Mouse (Mus musculus) liver, embryonic 13.5 days (tissue): ENCODE data around the gene Plppr5. TPM values are rescaled to one million over a fixed set of nuclear protein-coding genes. Genes with fewer than 3 reads are reported as not detected.

Source experiments
- ATAC-seq: fragments of 200-750 bp; cut with Nextera tagmentation; 2 replicates; pipeline ENCODE4 v1.8.0; 2017; ENCODE audit warnings: low read depth, mild to moderate bottlenecking, moderate number of reproducible peaks, moderate library complexity
- DNase-seq: peaks from one replicate; pipeline ENCODE4 v3.0.0; 2022
- H3K27ac ChIP-seq: fragments of 300-500 bp; sonication (generic); 2 replicates; pipeline ENCODE4 v1.5.1; 2015; ENCODE audit warnings: moderate library complexity, mild to moderate bottlenecking, inconsistent platforms
- H3K27me3 ChIP-seq: fragments of 300-500 bp; sonication (generic); 2 replicates; pipeline ENCODE4 v1.6.1; 2015; ENCODE audit warnings: mild to moderate bottlenecking, inconsistent platforms
- H3K36me3 ChIP-seq: fragments of 300-500 bp; sonication (generic); 2 replicates; pipeline ENCODE4 v1.6.1; 2015; ENCODE audit warnings: mild to moderate bottlenecking, inconsistent platforms
- H3K4me1 ChIP-seq: fragments of 300-500 bp; sonication (generic); replicated peaks from 2 replicates; pipeline ENCODE4 v1.6.1; 2015; ENCODE audit warnings: inconsistent platforms
- H3K4me2 ChIP-seq: fragments of 300-500 bp; sonication (generic); 2 replicates; pipeline ENCODE4 v1.6.1; 2015; ENCODE audit warnings: inconsistent platforms, mild to moderate bottlenecking, moderate library complexity
- H3K4me3 ChIP-seq: fragments of 300-500 bp; sonication (generic); replicated peaks from 2 replicates; pipeline ENCODE4 v1.5.1; 2015; ENCODE audit warnings: mild to moderate bottlenecking, inconsistent platforms
- H3K9ac ChIP-seq: fragments of 300-500 bp; sonication (generic); 2 replicates; pipeline ENCODE4 v1.6.1; 2015; ENCODE audit warnings: mild to moderate bottlenecking, inconsistent platforms
- H3K9me3 ChIP-seq: fragments of 300-500 bp; sonication (generic); replicated peaks from 2 replicates; pipeline ENCODE4 v1.6.1; 2016; ENCODE audit warnings: inconsistent platforms
- WGBS: fragments of 180-500 bp; shearing (Covaris S2); methylation state at CpG from one replicate; pipeline ENCODE4 v1.1.7; 2015; ENCODE audit not compliant: insufficient replicate concordance; 5-methylcytosine and 5-hydroxymethylcytosine counted together
- polyA plus RNA-seq: library from polyadenylated mRNA; unstranded; fragments of >200 nt; fragmentation: Nextera tagmentation; extraction: Ambion mirVana; gene quantifications from 2 replicates; pipeline ENCODE4 v1.2.1, GENCODE M21; 2015

Gene Plppr5
- 0.03 and 0.10 TPM in 2 replicates for polyA plus RNA-seq

DNA sequence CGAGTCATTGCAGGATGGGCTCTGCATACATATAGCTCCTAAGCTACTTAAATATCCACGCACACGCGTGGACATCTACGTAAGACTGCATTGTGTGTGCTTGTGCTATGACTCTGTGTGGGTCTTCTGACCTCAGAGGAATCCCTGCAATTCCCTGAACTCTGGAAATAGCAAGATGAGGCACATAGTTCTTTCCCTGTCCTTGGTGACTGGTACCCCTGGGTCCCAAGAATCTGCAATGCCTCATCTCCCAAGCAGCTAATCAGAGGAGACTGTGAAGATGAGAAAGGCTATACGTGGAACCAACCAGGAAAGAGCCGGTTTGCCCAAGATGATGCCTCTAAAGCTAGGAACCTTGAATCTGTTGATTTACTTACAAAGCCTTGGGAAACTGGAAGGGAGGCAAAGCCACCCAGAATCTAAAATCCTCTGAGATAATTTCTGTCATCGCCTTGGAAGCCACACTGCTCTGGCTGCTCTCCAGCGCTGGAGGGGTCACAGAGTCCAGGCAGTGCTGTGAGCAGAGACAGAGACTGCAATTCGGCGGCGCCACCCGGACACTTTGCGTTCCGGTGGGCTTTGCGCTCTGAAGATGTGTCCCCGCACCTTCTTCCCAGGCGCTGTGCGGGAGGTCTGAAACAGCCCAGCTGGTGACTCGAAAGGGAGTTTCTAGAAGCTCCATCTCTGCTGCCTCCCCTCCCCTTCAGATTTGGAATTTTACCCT, at the start of gene Plppr5:
Gene Plppr5 (plus strand): TSS at position 308 of the 724 bp plus-strand sequence.
- DNase-seq (no peak), ATAC-seq (no peak)
- WGBS, result 22% methylated on average over 20 of the region's 20 CpGs
- no peaks in the 10 kb centered on the region for H3K9me3 ChIP-seq
- no peaks in the 10 kb centered on the region for H3K36me3 ChIP-seq
- no peaks in the 10 kb centered on the region for H3K4me1 ChIP-seq
- H3K4me3 ChIP-seq, result peak within 1 kb of the TSS; percentile 45
- H3K4me2 ChIP-seq, result peak within 1 kb of the TSS; percentile 60
- no peak within 1 kb of the TSS for H3K9ac ChIP-seq
- peaks cover 31% of the 10 kb centered on the region for H3K27me3 ChIP-seq
- no peak within 1 kb of the TSS for H3K27ac ChIP-seq

GRCm38 (mm10) chr3:117549899-117550298, 24.7 kb upstream of the Plppr5 start:
- no peak for ATAC-seq
- 63% methylated on average over 5 of the region's 5 CpGs for WGBS
- Histone ChIP-seq H3K4me3 (no peak overlapping the region), H3K27me3 (no peaks in the 10 kb centered on the region), H3K36me3 (no peaks in the 10 kb centered on the region), H3K9ac (no peak overlapping the region), H3K4me1 (no peaks in the 10 kb centered on the region), H3K27ac (no peak overlapping the region), H3K4me2 (no peak overlapping the region), H3K9me3 (no peaks in the 10 kb centered on the region)
- no peak for DNase-seq

- ATAC-seq, result no peak
- WGBS, result 72% methylated on average over 4 of the region's 4 CpGs
- Histone ChIP-seq H3K27ac (no peak overlapping the region), H3K27me3 (no peaks in the 10 kb centered on the region), H3K4me3 (no peak overlapping the region), H3K4me1 (no peaks in the 10 kb centered on the region), H3K9ac (no peak overlapping the region), H3K36me3 (no peaks in the 10 kb centered on the region), H3K4me2 (no peak overlapping the region), H3K9me3 (no peaks in the 10 kb centered on the region)
- no peak for DNase-seq
Measured at GRCm38 (mm10) chr3:117550526-117550925, 24.1 kb upstream of the Plppr5 start.

DNA sequence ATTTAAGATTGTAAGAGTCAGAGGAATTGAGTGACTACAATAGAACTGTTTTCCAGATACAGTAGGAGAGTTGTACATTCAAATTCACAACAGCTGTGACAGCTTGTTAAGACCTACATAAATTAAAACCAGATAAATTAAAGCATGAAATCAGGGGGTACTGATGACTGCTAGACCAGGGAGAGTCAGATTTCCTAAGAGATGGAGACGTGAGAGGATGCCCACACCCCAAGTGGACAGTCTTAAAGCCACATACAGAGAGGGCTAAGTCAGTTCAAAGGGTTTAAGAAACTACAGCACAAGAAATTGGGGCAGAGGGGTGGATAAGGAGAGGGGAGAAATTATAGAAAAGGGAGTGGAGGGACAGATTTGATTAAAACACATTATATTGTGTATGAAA, 17.7 kb upstream of the Plppr5 start:
- WGBS, result 24% methylated on average over 1 of the region's 1 CpGs
- no peak overlapping the region for H3K4me2 ChIP-seq
- H3K9me3 ChIP-seq, result no peaks in the 10 kb centered on the region
- H3K27me3 ChIP-seq, result no peaks in the 10 kb centered on the region
- no peak overlapping the region for H3K27ac ChIP-seq
- ATAC-seq (no peak), DNase-seq (no peak)
- H3K36me3 ChIP-seq, result no peaks in the 10 kb centered on the region
- H3K4me3 ChIP-seq, result no peak overlapping the region
- H3K9ac ChIP-seq, result no peak overlapping the region
- no peaks in the 10 kb centered on the region for H3K4me1 ChIP-seq

DNA sequence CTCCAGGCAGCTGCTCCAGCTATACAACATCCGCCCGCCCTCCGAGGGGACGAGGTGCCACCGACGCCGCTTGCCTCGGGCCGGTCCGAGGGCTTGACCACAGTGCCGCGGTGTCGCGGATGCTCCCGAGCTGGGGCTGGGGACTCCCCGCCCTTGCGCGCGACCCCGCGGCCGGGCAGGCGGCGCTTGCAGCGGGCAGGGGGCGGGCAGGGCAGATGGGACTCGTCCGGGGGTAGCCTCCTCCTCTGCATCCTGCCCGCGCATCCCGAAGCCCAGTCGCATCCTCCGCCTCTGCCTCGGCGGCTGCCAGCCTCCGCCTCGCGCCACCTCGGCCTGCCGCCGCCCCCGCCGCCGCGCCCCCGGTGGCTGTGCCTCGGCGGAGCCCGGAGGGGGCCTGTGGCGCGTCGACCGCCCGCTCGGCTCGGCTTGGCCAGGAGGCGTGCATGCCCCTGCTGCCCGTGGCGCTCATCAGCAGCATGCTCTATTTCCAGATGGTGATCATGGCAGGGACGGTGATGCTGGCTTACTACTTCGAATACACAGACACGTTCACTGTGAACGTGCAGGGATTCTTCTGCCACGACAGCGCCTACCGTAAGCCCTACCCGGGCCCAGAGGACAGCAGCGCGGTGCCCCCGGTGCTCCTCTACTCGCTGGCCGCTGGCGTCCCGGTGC, 754 bp downstream of the Plppr5 start:
- H3K9ac ChIP-seq, result no peak overlapping the region
- ATAC-seq (no peak), DNase-seq (no peak)
- H3K4me3 ChIP-seq, result peak overlapping the region; percentile 45
- H3K4me2 ChIP-seq, result peak overlapping the region; percentile 60
- no peak overlapping the region for H3K27ac ChIP-seq
- no peaks in the 10 kb centered on the region for H3K9me3 ChIP-seq
- no peaks in the 10 kb centered on the region for H3K36me3 ChIP-seq
- WGBS, result under 1% methylated on average over 59 of the region's 74 CpGs
- H3K27me3 ChIP-seq, result peaks cover 31% of the 10 kb centered on the region
- H3K4me1 ChIP-seq, result no peaks in the 10 kb centered on the region

DNA sequence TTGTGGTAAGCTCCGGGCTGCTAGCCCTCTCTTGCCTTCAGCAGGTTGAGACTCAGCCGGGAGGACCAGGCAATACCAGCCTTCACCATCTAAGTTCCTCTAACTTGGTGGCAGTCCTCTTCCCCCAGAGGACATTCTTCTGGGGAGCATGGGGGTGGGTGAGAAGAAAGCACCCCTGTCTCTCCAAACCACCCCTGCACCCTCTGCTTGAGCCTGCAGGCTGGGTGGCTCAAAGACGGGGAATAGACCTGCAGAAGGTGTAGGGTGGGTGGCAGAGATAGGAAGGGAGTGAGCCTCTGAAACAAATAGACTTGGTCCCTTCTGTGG, 1.3 kb downstream of the Plppr5 start:
- WGBS, result 17% methylated on average over 3 of the region's 3 CpGs
- ATAC-seq (no peak), DNase-seq (no peak)
- Histone ChIP-seq H3K27me3 (peaks cover 31% of the 10 kb centered on the region), H3K9ac (no peak overlapping the region), H3K4me3 (peak overlapping the region; percentile 45; the same call in 1 of the 2 replicates), H3K4me2 (peak overlapping the region; percentile 60), H3K36me3 (no peaks in the 10 kb centered on the region), H3K4me1 (no peaks in the 10 kb centered on the region), H3K9me3 (no peaks in the 10 kb centered on the region), H3K27ac (no peak overlapping the region)

- no peak for ATAC-seq
- 64% methylated on average over 2 of the region's 2 CpGs for WGBS
Measured at GRCm38 (mm10) chr3:117577349-117577748, 2.7 kb downstream of the Plppr5 start.

GRCm38 (mm10) chr3:117582628-117583027, 8.0 kb downstream of the Plppr5 start:
- ATAC-seq, result no peak

More at GRCm38 (mm10) chr3:117577349-117577748, 2.7 kb downstream of the Plppr5 start:
- no peaks in the 10 kb centered on the region for H3K4me1 ChIP-seq
- H3K4me3 ChIP-seq, result no peak overlapping the region
- no peak overlapping the region for H3K4me2 ChIP-seq
- H3K27me3 ChIP-seq, result peaks cover 31% of the 10 kb centered on the region
- H3K36me3 ChIP-seq, result no peaks in the 10 kb centered on the region
- H3K9me3 ChIP-seq, result no peaks in the 10 kb centered on the region
- no peak overlapping the region for H3K9ac ChIP-seq
- no peak for DNase-seq
- H3K27ac ChIP-seq, result no peak overlapping the region

GRCm38 (mm10) chr3:117602404-117602803, 27.8 kb downstream of the Plppr5 start:
- H3K27ac ChIP-seq, result no peak overlapping the region
- H3K27me3 ChIP-seq, result no peaks in the 10 kb centered on the region
- DNase-seq (no peak), ATAC-seq (no peak)
- H3K4me2 ChIP-seq, result no peak overlapping the region
- H3K4me1 ChIP-seq, result no peaks in the 10 kb centered on the region
- no peak overlapping the region for H3K9ac ChIP-seq
- H3K9me3 ChIP-seq, result no peaks in the 10 kb centered on the region
- H3K36me3 ChIP-seq, result no peaks in the 10 kb centered on the region
- no peak overlapping the region for H3K4me3 ChIP-seq
- WGBS, result 40% methylated on average over 1 of the region's 1 CpGs

More at GRCm38 (mm10) chr3:117582628-117583027, 8.0 kb downstream of the Plppr5 start:
- no peak for DNase-seq
- Histone ChIP-seq H3K9ac (no peak overlapping the region), H3K27me3 (no peaks in the 10 kb centered on the region), H3K4me2 (no peak overlapping the region), H3K27ac (no peak overlapping the region), H3K4me3 (no peak overlapping the region), H3K9me3 (no peaks in the 10 kb centered on the region), H3K36me3 (no peaks in the 10 kb centered on the region), H3K4me1 (no peaks in the 10 kb centered on the region)
- WGBS, result 64% methylated on average over 2 of the region's 2 CpGs

- Histone ChIP-seq H3K4me3 (no peak overlapping the region), H3K4me2 (no peak overlapping the region), H3K4me1 (no peaks in the 10 kb centered on the region), H3K9ac (no peak overlapping the region), H3K27ac (no peak overlapping the region), H3K9me3 (no peaks in the 10 kb centered on the region), H3K27me3 (no peaks in the 10 kb centered on the region), H3K36me3 (no peaks in the 10 kb centered on the region)
- WGBS, result 48% methylated on average over 2 of the region's 2 CpGs
- ATAC-seq (no peak), DNase-seq (no peak)
Measured at GRCm38 (mm10) chr3:117603458-117603857, 28.8 kb downstream of the Plppr5 start.

DNA sequence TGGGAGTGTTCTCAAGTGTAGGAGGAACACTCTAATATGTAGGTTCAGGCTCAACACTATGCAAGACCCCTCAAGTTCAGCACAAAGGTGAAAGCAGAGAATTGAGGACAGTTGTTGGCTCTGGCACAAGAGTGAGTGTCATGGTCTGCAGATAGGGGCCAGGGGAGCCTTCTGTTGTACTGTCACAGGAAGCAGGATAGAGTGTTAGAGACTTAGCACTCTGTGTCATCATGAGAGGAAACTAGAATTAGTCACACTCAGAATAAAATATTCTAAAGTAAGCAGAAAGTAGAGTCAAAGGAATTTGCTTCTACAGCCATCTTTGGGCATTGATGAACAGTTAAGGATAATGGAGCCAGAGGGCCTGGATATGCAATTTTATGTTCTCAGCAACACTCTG, 31.7 kb downstream of the Plppr5 start:
- Histone ChIP-seq H3K27me3 (no peaks in the 10 kb centered on the region), H3K4me2 (no peak overlapping the region), H3K4me3 (no peak overlapping the region), H3K27ac (no peak overlapping the region), H3K9me3 (no peaks in the 10 kb centered on the region), H3K36me3 (no peaks in the 10 kb centered on the region), H3K9ac (no peak overlapping the region), H3K4me1 (no peaks in the 10 kb centered on the region)
- ATAC-seq, result no peak
- DNase-seq, result no peak

DNA sequence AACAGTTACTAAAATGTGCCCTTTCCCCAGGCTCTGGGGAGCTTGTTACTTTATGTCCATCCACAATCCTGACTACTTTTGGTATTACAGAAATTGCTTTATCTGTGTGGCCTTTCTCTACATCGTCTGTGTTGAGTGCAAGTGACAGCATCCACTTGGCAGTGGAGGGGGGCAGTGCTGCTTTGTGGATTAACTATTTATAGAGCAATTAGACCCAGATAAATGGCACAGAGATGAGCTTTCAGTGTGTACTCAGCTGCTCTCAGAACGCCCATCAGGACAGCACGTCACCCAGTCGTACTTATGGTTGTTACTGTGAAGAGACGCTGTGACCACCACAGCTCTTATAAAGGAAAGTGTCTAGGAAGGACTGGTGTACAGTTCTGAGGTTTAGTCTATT, 36.8 kb downstream of the Plppr5 start:
- DNase-seq, result no peak
- Histone ChIP-seq H3K9ac (no peak overlapping the region), H3K36me3 (no peaks in the 10 kb centered on the region), H3K9me3 (no peaks in the 10 kb centered on the region), H3K4me2 (no peak overlapping the region), H3K27me3 (no peaks in the 10 kb centered on the region), H3K27ac (no peak overlapping the region), H3K4me1 (no peaks in the 10 kb centered on the region), H3K4me3 (no peak overlapping the region)
- ATAC-seq, result no peak
- 68% methylated on average over 5 of the region's 5 CpGs for WGBS
